Mouse (Mus musculus): ENCODE measurements around the gene Lrrc75b. TPM values are rescaled to one million over a fixed set of nuclear protein-coding genes. Genes with fewer than 3 reads are reported as not detected.

Gene Lrrc75b
- total RNA-seq (2021), result 1 to 10 TPM; 1.3 to 1.5 TPM
- long read RNA-seq, experiment 1, partial matches to known transcripts, result 0 of 2 reads
- long read RNA-seq, experiment 1, other reads (novel, unspliced or antisense), result 2 of 2 reads
- long read RNA-seq, experiment 2, full-length matches to known transcripts, result 2 of 2 reads
- long read RNA-seq, experiment 2, partial matches to known transcripts, result 0 of 2 reads
- long read RNA-seq, experiment 2, other reads (novel, unspliced or antisense), result 0 of 2 reads

DNA sequence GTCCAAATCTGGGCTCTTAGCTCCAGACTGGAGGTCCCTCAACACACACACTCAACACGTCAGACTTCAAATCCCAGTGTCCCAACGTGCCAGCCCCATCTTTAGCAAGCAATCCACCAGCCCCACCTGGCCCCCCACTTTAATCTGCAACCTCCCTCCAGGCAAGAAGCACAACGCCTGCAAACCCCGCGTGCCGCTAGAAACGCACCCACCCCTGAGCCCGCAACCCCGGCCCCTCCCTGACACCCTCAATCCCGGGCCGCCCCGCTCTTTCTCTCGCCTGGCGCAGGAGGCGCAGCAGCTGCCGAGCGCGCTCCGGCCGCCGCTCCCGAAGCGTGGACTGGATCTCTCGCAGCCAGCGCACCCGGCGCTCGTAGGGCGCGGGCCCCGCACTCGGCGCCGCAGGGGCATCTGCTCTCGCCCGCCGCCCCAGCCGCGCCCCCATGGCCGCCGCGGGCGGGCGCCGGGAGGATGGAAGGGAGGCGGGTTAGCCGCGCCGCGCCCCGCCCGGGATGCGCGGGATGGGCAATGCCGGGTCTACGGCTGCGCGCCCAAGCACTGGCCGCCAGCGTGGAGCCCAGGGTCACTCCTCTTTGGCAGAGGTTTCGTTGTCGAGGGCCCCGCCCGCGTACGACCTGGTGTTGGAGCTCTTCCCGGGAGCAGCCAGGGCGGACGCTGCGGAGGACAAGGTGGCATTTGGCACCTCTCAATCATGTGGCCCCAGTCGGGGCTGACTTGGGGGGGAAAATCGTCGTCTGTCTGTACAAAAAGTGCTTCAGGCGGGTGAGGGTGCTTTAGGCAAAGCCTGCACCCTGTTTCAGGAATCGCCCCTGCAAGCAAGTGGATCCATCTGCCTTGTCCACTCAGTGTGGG is at the start of gene Lrrc75b:
Gene Lrrc75b, minus strand, starts transcription at position 655 of the 873 bp plus-strand sequence.
- DNase-seq, result peak; percentile 69 to 74
- intact Hi-C loops (cut with DNase I), result no loop called here

DNA sequence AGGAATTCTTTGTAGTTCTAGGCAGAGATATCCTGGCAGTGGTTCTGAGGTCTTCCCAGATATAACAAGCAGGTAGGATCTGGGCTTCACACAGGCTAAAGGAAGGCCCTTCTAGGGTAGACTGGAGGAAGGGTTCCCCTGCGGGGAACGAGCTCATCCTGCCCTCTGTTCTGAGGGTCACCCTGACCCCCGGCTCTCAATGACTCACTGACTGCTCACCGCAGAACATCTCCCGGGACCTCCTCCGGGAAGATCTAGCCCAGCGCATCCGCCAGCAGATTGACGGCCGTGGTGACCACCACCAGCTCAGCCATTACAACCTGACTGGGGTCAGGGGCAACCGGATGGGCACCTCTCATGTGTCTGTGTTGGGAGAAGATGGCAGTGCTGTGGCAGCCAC is 48.8 kb upstream of the Lrrc75b start:
- intact Hi-C loops (cut with DNase I), result no loop called here
- DNase-seq, result no peak

DNA sequence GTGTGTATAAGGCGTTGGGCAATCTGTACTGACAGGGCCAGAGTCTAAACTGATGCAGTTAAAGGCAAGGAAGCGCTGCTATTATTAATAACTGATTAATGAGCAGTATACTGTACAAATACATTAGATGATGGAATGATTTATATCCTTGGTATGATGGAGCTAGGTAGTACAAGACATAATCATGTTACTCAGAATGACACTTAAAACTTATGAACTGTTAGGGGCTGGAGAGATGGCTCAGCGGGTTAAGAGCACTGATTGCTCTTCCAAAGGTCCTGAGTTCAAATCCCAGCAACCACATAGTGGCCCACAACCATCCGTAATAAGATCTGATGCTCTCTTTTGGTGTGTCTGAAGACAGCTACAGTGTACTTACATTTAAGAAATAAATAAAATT is 47.1 kb upstream of the Lrrc75b start:
- no peak for DNase-seq
- intact Hi-C loops (cut with DNase I), result no loop called here

DNA sequence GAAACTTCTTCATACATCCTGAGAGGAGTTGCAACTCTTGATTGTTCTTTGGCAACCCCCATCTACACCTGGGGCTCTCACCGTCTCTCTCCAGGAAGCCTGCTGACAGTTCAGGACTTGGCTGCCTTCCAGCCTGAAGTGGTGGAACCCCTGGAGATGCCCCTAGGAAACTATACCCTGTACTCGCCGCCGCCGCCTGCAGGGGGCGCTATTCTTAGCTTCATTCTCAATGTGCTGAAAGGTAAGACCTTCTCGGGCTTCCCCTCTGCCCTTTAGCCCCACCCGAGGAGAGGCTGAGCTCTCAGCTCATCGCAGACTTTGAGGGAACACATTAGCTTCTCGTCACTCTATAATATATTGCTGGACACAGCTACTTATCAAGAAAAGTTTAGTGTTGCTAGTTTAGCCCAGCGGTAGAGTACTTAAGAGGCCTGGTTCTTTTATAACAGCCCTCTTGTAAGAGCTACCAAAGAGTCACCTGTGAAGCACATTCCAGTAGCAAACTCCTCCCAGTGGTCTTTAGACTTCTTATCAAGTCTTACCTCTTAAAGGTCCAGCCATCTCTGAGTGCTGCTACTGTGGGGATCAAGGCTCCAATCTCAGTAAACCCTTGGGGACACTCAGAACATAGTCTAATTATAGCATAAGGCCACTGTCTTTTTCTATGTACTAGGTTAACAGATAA is 45.2 kb upstream of the Lrrc75b start:
- intact Hi-C loops (cut with DNase I), result no loop called here
- DNase-seq, result no peak

DNA sequence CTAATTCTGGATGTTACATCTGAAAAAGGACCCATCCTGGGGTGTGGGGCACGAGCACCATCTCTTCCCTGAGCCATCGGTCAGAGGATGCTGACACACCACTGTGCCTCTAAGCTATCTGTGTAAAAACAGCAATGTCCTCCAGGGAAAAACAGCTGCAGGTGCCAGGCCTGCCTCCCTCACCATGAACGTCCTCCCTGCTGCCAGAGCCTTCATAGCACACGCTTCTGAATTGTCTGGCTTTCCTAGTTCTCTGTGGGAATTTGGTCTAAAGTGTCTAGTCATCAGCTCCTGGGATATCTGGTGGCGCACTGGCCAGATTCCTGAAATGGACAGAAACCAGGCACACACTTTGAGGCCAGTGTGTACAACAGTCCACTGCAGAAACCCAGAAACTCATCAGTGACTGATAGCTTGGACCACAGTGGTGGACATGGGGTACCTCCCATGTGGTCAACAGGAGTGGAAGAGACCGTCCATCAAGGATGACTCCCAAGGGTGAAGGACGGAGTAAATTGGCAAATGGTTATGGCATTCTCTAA is 40.1 kb upstream of the Lrrc75b start:
- intact Hi-C loops (cut with DNase I), result no loop called here
- DNase-seq, result no peak

DNA sequence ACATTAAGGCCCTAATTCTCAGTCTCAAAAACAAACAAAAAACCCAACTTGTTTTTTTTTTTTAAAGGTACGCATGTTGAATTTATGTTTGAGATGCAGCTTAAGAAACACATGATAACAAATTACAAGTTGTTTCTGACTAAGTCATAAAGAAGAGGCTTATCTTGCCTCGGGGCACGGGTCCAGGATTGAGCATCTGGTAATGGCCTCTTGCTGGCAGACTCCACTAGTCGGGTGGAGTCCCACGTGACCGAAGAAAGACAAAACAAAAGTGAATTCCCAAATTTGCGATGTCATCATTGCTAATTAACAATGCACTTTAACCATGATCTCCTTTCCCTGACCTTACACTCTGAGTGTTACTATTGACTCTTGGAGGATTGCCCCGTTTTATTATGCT is 35.9 kb upstream of the Lrrc75b start:
- peak; percentile 83 to 86 for DNase-seq
- intact Hi-C loops (cut with DNase I), result no loop called here

DNA sequence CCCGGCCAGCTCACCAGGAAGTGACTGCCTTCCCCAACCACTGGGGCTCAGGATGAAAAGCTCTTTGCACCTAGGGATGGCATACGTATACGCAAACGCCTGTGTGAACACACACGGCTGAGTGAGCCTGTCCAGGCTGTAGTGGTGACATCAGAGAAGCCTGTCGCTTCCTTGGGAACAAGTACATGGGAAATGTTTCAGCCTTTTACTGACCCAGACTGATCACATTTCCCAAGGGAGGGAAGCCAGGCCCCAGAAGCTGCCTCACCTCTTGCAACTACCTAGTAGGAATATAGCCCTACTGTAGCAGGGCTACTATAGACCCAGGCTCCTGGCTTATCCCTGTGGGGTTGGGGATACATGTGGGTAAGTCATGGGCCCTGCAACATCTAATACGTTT is 32.5 kb upstream of the Lrrc75b start:
- intact Hi-C loops (cut with DNase I), result no loop called here
- DNase-seq, result no peak

DNA sequence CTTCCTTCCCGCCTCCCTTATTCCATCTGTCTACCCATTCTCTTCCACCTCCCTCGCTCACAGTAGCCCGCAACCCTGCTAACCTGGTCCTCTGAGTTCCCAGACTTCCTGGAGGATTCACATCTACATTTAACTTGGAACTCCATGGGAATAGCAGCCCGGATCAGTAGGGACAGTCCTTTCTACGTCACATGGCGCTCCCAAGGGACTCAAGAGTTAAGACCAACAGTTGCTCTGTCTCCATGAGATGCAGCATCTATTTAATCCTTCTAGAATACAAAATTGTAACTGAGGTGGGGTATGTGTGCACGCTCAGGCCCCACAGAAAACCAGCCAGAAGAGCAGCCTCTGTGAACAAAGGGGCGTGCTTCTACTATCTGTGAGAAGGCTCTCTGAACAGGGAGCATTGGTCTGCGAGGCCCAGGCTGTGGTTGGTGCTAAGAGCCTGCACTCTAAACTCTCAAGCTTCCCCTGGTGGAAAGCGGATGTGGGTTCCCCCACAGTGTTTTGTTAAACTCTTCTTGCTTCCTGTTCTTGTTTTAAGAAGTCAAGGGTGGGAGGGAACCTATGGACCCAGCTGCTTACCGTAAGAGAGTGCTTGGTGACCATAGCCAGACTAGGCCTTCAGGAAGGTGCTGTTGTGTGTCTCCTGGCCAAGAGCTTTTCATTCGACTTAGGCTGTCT is 31.2 kb upstream of the Lrrc75b start:
- peak; percentile 52 to 54 for DNase-seq
- intact Hi-C loops (cut with DNase I), result no loop called here

DNA sequence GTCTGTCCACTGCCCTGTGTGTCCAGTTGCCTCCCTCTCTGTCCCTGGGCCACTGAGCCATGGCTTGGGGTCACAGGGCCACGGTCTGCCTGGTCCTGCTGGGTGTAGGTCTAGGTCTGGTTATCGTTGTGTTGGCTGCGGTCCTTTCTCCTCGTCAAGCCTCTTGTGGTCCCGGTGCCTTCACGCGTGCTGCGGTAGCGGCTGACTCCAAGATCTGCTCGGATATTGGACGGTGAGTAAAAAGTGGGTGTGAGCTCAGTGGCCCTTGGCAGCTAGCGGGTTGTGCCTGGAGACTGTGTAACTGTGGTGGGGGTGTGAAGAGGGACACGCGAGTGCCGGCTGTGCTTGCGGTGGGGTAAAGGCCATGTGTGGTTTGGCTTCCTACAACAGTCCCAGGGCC is 29.5 kb upstream of the Lrrc75b start:
- peak; percentile 32 to 45 for DNase-seq
- intact Hi-C loops (cut with DNase I), result loop anchor here (5.0 kb wide), 3 partner anchors 248 to 363 kb away; partner anchors contain the start of genes Gm5134 and Gstt2

DNA sequence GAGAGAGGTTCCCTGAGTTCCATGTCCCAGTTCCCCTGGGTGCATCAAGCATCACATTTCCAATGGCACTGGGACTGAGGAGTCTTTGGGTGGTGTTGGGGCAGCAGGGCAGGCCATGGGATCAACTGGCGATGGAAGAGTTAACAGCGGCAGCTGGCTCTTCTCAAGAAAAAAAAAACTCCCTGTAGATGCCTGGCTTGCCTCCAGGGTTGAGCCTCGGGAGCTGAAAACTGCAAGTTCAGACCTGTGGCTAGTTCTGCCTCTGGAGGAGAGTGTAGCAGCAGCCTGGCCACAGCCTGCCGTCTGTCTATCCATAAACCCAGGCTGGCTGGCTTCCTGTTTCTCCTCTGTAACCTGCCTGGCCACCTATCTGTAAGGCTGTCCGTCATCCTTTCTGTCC is 29.0 kb upstream of the Lrrc75b start, which contains the start of gene Ggt5:
Gene Ggt5, plus strand, starts transcription at position 212 of the 400 bp plus-strand sequence.
- DNase-seq, result peak; percentile 72 to 77
- intact Hi-C loops (cut with DNase I), result loop anchor here (5.0 kb wide), 3 partner anchors 248 to 363 kb away; partner anchors contain the start of genes Gm5134 and Gstt2

DNA sequence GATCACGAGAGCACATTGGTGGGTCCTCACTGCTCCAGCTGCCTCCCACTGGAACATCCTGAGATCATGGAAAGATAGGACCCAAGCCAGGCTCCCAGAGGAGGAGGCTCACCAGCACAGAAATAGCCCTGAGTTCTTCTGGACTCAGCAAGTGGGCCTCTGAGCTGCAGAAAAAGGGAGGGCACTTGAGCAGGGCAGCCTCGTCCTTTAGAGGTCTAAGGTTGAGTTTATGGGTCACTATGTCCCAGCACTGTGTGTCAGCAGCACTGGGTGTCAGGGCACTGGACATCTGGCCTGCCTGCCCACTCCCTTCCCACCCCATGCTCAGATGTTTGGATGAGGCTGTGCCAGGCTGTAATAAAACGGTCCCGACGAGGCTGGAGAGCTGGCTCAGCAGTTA is 28.2 kb upstream of the Lrrc75b start:
- peak; percentile 43 to 46 for DNase-seq
- intact Hi-C loops (cut with DNase I), result loop anchor here (5.0 kb wide), 3 partner anchors 249 to 364 kb away; partner anchors contain the start of genes Gm5134 and Gstt2

DNA sequence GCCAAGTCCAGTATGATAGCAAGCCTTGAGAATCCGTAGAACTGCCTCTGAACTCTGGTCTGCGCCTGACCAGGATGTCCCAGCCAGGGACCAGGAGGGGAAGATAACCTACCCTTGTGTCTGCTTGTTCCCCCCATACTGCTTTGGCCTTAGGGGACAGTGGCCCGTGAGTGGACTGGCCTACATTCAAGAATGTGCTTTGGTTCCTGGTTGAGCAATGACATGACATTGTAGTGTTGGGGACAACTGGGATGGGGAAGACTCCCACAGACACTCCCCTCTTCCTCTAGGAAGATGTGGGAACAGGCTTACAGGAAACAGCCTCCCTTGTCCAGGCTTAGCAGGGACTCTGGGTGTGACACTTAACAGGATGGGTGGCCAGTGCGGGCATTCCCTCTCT is 27.7 kb upstream of the Lrrc75b start:
- intact Hi-C loops (cut with DNase I), result loop anchor here (2.0 to 5.0 kb wide), 4 partner anchors 115 to 365 kb away; partner anchors contain the start of genes Gm5134 and Gstt2
- peak; percentile 43 to 48 for DNase-seq

DNA sequence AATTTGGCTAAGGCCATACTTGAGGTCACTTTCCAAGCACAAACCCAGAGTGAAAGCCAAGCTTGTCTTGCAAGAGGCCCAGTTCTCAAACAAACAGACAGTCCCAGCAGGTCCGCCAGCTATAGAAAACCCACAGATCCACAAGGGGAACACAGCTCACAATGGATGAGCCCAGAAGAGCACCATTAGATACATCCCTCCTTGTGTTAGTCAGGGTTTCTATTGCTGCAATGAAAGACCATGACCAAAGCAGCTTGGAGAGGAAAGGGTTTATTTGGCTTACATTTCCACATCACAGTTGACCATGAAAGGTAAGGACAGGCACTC is 26.4 kb upstream of the Lrrc75b start:
- no peak for DNase-seq
- intact Hi-C loops (cut with DNase I), result loop anchor here (1.0 to 5.0 kb wide), 5 partner anchors 49 to 366 kb away; partner anchors contain the start of genes Gm5134 and Gstt2

DNA sequence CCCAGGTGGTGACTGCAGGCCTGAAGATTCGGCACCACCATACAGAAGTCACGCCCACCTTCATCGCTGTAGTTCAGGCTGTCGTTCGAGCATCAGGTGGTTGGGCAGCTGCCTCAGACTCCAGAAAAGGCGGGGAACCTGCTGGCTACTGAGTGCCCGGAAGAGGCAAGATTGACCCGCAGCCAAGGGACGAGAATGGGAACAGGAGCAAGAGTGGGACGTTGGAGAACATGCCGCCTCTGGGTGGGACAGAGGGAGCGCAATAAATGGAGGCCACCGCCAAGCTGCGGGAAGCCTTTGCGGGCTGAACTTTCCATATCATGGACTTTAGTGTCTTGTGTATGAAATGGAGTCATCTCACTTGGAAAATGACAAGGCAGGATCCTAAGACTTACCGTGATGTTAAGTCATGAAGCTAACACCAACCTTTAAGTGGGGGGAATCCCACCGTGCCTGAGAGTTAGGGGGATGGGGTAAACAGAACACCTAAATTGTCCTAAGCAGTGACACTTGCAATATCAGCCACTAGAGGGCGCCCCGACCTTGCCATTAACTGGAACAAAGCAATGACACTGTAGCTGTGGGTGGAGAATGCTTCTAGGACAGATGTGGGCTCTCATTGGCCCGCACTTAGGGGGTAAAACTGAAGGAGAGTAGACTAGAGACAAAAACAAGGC is 25.9 kb upstream of the Lrrc75b start:
- peak; percentile 89 to 94 for DNase-seq
- intact Hi-C loops (cut with DNase I), result loop anchor here (1.0 to 5.0 kb wide), 5 partner anchors 49 to 366 kb away; partner anchors contain the start of genes Gm5134 and Gstt2

DNA sequence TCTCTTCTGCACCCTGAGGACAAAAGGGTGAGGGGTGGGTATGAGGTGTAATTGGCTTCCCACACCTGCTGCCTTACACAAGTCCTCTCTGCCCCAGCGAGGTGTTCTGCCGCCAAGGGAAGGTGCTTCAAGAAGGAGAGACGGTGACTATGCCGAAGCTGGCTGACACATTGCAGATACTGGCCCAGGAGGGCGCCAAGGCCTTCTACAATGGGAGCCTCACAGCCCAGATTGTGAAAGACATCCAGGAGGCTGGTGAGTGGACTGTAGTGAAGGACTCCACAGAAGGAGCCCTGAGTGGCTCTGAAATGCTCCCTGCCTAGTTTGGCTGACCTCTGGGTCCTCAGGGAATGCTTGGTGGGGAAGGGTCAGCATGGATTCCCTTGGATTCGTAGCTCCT is 19.0 kb upstream of the Lrrc75b start:
- DNase-seq, result no peak
- intact Hi-C loops (cut with DNase I), result no loop called here

DNA sequence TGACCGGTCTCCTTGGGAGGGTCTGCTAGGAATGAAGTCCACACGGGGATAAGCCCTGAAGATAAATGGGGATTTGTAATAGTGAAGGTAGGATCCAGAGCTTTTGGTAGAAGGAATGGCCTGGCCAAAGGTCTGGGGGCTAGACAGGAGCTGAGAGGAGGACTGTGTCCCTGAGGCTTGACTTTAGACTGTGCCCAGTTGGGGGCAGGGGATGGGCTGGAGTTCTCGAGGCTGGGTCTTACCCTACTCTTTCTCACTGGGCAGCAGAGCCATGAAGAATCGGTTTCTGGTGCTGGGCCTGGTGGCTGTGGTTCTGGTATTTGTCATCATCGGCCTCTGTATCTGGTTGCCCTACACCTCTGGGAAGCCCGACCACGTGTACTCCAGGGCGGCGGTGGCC is 13.8 kb upstream of the Lrrc75b start:
- DNase-seq, result no peak
- intact Hi-C loops (cut with DNase I), result no loop called here

DNA sequence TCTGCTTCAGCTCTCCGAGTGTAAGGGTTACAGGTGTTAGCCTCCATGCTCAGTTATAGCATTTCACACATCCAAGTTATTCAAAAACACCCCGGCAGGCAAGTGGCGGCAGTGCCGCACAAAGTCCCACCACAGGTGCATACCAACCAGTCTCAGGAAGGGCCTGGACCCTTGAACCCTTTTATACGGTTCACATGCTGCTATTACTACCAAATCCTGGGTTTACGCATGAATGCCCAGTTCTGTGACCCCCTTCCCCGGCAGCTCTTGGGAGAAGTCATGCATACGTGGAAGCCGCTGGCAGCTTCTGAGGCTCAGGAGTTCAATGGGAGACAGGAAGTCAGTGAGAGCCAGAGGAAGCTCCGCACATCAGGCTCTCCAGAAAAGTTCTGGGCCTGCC is 13.1 kb upstream of the Lrrc75b start:
- DNase-seq, result no peak
- intact Hi-C loops (cut with DNase I), result no loop called here

DNA sequence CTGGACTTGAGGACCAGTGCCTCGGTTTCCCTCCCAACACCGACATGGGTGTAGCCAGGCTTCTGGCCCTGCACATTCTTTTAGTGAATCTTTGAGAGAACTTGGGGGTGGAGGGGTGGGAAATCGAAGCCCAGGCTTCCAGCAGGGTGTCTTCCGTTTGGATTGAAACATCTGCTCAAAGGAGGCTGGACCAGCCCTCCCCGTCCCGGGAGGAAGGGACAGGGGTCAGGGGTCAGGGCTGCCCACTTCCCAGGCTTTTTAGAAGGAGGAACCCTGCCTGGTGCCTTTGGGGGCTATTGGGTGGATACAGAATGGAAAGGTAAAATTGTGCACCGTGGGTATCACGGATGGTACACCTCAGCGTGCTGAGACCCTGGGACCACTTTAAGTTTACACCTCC is 11.8 kb upstream of the Lrrc75b start:
- intact Hi-C loops (cut with DNase I), result no loop called here
- no peak for DNase-seq

DNA sequence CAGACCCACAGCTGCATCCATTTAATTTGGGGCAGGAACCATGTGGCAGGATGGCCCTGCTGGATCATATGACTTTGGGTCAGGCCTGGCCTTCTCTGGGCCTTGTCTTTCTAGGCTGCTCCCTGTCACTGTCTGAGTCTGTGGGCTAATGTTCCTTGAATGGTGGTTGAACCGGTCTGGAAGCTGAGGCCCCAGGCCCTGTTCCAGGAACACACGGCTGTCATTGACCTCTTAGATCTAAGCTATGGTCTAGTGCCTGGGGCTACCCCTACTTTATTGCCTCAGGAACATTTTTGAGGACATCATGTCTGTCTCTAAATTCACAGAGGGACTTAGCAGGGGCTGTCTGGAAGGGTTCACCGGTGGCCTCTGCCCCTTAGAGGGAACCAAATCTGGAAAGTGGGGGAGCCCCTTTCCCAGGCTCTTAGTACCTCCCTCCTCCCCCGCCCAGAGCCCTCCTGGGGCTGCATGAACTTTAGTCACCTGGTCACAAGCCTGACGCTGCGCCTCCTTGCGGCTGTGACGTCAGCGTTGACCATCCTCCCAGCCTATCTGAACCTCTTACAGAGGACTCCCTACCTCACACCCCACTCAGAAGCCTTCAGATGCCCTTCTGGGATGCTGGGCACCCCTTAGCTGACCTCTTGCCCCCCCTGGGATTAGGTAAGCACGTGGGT is 11.0 kb upstream of the Lrrc75b start:
- DNase-seq, result no peak
- intact Hi-C loops (cut with DNase I), result no loop called here
